Mouse (Mus musculus) CH12F3 (cell line): ENCODE data around the gene Kcnk3.

Experiments
- in situ Hi-C: fragments of 300-500 bp; cut with MboI; formaldehyde crosslinking; loops from 2 replicates; pipeline ENCODE4 v1.14.3; 2020; ENCODE audit warnings: low sequenced_read_pairs

Gene Kcnk3

GRCm38 (mm10) chr5:30587101-30587500 lies 869 bp upstream of the Kcnk3 start:
- in situ Hi-C loops: no loop called here

DNA sequence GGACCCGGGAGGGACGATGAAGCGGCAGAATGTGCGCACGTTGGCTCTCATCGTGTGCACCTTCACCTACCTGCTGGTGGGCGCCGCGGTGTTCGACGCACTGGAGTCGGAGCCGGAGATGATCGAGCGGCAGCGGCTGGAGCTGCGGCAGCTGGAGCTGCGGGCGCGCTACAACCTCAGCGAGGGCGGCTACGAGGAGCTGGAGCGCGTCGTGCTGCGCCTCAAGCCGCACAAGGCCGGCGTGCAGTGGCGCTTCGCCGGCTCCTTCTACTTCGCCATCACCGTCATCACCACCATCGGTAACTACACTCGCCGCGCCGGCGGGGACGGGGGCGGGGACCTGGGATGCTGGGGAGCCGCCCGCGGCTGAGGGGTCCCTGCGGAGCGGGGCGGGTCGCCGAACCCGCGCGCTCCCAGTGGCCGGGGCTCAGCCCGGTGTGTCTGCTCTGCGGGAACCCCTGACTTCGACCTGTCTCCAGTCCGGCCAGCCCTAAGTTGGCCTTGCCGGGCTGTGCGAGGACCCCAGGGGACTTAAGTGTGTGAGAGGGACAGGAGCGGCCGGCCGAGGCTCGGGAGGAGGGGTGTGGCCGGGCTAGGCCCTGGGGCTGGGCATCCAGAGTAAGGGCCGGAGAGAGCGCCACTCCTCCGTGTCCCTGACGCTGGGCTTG lies 465 bp downstream of the Kcnk3 start:
- in situ Hi-C loops: no loop called here

DNA sequence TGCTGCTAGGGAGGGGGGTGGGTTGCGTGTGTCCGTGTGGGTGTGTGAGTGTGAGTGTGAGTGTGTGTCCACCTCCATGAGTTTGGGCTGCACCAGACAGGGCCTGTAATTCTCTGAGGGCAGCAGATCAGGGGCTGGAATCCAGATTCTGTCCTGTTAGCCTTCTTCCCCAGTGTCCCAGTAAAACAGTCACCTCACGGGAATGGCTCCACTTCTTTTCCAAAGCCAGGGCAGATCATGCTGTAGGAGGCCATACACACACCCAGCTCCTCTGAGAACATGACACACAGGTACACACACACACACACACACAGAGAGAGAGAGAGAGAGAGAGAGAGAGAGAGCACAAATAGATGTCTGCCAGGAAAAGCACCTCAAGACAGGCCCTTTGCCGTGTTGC lies 1.1 kb downstream of the Kcnk3 start:
- in situ Hi-C loops: no loop called here

GRCm38 (mm10) chr5:30589546-30589945 lies 1.6 kb downstream of the Kcnk3 start:
- in situ Hi-C loops: no loop called here

DNA sequence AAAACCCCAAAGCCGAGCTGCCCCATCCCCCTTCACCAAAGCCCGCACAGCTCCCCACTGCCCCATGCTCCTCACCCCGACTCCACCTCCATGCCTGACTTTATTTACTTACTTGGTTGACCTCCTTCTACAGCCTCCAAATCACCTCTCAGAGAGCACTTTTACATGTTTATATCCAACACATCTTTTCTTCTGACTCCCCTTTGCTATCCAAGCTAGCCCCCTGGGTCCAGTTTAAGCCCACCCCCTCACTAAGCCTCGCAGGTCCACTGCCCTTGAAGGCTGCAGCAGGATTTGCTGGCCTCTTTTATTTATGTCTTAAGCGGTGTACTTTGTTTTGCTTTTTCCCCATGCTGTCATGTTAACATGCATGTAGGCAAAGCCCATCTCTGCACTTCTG lies 2.3 kb downstream of the Kcnk3 start:
- in situ Hi-C loops: no loop called here

DNA sequence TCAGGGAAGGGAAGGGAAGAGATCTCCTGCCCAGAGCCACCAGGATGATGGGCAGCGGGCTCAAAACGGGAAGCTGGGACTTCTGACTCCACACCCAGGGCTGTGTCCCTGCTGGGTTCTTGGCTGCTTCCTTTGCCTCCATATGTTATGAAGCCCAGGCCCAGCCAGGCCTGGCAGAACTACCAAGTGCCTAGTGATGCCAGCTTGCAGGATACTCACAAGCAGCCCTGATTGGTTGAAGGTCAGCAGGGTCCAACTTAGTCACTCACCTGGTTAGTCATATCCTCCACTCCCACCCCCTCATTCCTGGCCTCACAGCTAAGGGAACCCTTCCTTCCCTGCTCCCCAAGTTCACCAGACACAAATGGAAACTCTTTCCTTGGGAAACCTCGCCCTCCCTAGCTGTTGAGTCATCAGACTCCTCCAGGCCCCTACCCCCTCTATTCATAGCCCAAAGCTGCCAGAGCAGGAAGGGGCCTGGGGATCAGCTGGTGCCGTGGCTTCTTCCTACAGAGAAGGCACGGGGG lies 3.3 kb downstream of the Kcnk3 start:
- in situ Hi-C loops: no loop called here

GRCm38 (mm10) chr5:30591786-30592185 lies 3.8 kb downstream of the Kcnk3 start:
- in situ Hi-C loops: no loop called here

DNA sequence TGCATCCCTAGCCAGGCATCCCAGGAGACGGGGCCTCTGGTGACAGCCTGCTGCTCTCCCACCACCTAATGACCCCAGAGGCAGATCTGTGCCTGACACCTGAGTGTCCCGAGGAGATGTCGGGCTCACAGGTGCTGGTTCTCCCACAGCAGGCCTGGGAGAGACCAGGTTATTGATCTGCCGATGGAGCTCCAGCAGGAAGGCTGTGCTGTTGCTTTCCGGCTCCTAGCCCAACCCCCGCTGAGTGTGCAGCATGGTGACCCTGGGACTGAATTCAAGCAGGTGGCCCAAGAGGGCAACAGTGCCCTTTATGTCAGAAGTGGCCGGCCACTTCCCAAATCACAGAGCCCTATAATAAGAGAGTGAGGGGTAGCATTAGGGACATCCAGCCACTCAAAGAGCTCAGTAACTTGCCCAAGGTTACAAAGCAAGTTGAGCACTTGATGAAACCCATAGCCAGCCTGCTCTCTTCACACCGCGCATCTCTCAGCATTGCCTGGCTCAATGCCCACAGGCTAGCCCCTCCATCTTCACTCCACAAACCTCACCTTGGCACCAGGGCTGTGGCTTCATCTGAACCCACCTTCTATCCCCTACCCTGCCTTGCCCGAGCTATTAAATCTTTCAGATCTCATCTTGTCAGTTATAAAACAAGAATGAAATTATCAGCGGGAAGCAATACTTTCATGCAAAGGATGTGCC lies 4.5 kb downstream of the Kcnk3 start:
- in situ Hi-C loops: no loop called here

GRCm38 (mm10) chr5:30593360-30593759 lies 5.4 kb downstream of the Kcnk3 start:
- in situ Hi-C loops: no loop called here

DNA sequence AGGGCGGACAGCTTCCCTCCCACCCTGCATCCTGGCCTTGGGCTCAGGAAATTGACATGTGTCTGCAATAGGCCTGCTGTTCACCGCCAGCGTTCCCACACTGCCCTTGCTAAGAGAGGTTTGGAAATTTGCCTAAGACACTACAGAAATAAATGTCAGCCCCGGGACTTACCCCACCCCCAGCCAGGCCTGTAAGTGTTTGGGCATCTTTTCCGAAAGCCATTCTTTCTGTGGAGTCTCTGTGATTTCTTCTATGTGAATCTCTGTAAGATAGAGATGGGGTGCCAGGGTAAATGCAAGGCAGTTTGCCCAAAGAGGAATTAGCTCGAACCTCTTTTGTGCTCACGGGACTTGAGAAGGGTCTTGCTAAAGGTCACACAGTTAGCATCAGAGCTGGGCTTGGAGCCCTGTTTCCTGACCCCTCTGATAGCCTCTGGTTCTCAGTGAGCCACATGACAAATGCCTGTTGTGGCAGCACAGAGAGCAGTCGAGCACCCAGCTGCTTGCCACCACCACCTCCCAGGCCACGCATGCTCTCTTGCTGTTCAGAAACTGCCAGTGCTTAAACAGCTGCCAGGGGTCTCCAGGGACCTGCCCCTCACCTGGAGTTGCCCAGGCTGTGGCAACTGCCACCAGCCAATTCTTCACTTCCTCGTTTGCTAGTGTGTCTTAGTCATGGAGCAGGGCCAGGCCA lies 6.0 kb downstream of the Kcnk3 start:
- in situ Hi-C loops: no loop called here

DNA sequence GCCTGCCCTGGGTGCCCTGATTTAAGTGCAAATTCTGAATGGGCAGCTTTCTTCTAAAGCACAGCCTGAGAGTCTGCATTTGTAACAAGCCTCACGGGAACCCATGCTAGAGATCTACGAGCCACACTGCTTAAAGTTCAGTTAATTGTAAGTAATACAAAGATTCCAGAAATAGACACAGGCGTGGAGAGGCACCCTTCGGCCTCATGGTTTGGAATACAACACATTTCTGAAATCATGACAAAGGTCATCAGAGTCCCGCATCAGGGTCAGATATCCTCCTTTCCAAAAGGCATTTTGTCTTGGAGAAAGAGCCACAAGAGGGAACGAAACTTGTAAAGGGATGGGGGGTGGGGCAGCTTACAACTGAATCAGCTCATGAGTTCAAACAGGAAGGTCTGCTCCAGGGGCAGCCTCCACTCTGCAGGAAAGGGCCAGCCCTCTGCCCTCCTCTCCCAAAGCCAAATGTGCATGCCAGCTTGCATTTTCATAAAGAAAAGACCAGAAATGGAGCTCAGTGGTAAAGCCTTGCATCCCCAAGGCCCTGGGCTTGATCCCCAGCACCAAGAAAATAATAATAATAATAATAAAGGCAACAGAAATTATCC lies 7.1 kb downstream of the Kcnk3 start:
- in situ Hi-C loops: no loop called here

DNA sequence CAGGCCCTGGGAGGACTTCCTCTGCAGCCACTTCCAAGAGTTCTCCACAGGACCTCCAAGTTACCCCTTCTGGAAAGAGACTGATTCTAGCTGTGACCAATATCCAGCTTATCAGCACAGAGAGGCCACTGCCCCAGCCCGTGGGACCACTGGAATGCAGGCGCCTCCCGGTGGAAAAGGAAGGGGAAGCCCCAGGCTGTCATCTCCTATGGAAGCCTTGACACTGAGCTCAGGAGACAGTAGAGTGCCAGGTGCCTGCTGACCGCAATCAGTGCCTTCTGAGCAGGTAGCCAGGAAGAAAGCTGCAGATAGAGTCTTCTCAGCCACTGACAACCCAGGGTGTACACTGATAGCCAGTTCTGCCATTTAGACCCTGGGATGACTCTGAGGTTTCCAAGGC lies 13.4 kb downstream of the Kcnk3 start:
- in situ Hi-C loops: no loop called here

DNA sequence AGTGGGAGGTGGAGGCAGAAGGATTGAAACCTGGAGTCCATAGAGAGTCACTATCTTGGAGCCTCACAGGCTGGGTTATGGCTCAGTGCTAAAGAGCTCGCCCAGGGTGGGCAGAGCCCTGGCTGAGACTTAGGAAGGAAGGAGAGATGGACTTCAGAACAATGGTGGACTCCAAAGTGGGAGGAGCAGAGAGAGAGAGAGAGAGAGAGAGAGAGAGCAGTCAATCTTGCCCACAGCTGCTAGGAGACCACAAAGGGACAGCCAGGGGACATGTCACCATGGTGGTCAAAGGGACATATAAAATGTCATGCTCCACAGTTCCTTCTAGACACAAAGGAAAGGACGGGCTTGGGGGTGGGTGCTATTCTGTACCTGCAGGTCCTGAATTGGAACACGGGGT lies 15.3 kb downstream of the Kcnk3 start:
- in situ Hi-C loops: no loop called here

- in situ Hi-C loops: no loop called here
These were observed 16.0 kb downstream of the Kcnk3 start for GRCm38 (mm10) chr5:30603926-30604325.

GRCm38 (mm10) chr5:30604769-30605188 lies 16.8 kb downstream of the Kcnk3 start:
- in situ Hi-C loops: no loop called here

DNA sequence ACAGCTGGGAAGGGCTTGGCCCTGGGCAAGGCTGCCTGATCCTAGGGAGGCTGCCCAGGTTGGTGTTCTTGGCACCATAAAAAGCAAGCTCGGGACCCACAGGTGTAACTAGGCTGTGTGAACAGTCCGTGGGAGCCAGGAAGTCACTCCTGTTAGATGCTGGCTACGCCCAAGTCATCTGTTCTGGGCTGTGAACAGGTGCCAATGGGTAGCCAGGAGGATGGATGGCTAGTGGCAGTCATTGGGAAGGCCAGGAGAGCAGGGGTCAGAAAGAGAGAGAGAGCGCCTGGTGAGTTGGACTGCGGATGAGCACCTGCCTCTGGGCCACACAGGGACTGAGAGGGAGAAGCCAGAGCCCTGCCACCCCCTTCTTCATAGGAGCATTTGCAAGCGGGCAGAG lies 17.7 kb downstream of the Kcnk3 start:
- in situ Hi-C loops: no loop called here

DNA sequence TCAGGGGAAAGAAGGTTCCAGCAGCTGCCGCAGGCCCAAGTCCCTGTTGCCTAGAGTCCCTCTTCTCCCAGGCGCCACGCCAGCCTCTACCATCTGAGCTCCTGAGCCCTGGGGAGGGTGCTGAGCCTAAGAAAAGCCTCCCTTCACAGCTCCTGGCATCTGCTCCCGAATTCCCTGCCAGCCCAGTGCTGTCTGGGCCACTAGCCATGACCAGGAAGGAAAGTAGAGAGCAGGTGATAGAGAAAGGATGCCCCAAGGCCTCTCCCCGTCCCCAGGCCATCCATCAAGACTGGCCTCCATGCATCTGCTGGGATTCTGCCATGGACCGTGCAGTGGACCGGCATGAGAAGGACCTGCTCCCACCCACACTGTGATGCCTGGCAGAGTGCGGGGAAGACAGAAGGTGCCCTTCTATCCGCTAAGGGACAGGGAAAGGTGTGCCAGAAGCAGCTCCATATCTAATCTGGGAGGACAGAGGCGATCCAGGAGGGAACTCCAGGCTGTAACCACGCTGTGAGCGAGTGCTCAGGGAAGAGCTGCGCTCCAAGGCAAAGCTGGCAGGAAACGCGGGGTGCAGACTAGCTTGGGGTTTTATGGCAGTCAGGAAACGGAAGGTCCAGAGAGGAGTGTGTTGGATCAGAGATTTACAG lies 18.6 kb downstream of the Kcnk3 start:
- in situ Hi-C loops: no loop called here

DNA sequence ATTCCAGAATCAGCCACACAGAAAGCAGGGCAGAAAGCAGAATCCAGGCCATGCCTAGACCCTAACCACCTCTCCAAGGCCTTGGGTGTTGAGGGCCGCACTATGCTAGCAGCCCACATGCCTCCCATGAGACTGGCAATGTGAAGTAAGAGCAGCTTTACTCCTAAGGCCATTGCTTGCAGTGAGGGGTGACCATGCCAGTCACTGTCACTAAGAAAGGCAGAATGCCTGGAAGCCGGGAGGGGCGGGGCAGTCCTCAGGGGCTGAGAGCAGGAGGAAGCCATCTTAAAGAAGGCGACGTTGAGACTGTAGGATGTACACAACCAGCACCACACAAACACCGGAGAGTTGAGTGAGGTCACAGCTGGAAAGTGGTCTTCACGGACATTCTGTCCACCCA lies 21.1 kb downstream of the Kcnk3 start:
- in situ Hi-C loops: no loop called here

GRCm38 (mm10) chr5:30609918-30610645 lies 22.1 kb downstream of the Kcnk3 start:
- in situ Hi-C loops: no loop called here

DNA sequence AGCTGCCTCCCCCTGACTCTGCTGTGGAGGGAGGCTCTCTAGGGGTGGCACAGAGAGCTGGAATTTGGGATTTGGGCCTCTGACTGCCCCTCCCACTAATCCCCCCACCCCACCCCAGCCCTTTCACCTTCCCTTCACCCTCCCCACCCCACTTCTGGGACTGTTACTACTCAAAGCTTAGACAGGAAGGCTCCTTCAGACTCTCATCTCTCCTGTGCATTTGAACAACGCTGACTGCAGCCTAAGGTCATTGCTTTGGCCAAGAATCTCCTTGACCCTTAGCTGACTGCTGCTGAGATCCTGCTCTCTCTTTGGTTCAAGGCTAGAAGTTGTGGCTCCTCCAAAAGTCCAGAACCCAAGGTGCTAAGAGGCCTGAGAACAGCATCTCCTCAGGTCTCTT lies 23.1 kb downstream of the Kcnk3 start:
- in situ Hi-C loops: no loop called here
